Mouse (Mus musculus) olfactory bulb, adult 2 months (tissue): ENCODE data around the gene Crim1.

Experiments used
- CTCF ChIP-seq: fragments of 200-500 bp; IDR thresholded peaks from 2 replicates; pipeline ENCODE4 v1.5.1; 2012; ENCODE audit warnings: low read depth, mild to moderate bottlenecking, low read length, moderate library complexity; ENCODE audit not compliant: insufficient read depth
- POLR2A ChIP-seq: fragments of 200-500 bp; IDR thresholded peaks from 2 replicates; pipeline ENCODE4 v1.6.1; 2012; ENCODE audit warnings: mild to moderate bottlenecking, low read depth, low read length, moderate library complexity; ENCODE audit not compliant: insufficient read depth

DNA sequence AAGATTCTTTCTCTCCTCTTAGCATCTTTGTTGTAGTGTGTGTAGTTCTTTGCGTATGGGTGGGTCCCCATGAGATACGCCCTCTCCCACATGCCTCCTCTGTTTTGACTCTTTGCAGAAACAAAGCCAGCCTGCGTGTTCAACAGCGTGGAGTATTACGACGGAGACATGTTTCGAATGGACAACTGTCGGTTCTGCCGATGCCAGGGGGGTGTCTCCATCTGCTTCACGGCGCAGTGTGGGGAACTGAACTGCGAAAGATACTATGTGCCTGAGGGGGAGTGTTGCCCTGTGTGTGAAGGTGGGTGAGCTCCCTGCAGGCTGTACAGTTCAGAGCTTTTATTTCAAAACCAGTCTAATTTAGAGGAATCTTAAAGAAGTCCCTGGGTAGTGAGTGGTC is 113.0 kb downstream of the Crim1 start:
- TF ChIP-seq POLR2A (no peak), CTCF (no peak)
